Mouse (Mus musculus) lung, adult 18-20 months (tissue): Measurements from ENCODE around the gene Shb.

Experiments used
- DNase-seq, 2 experiments: peaks; one replicate each; pipeline ENCODE4 v3.0.0; 2022; ENCODE audit warnings: mixed read lengths in 2 of 2

The Shb gene

DNA sequence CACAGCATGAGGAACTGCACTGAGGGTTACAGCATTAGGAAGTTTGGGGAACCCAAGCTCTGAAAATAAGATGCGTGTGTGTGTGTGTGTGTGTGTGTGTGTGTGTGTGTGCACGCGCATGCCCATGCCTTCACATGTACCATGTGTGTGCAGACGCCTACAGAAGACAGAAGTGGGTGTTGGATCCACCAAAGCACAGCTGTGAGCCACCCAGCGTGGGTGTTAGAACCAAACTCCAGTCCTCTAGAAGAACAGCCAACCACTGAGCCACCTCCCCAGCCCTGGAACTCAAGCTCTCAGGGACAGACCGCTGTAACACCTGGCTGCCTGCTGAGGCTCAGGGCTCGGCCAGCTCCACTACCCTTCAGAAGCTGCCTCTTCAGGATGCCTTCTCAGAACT, 83.8 kb downstream of the Shb start:
- no peak for DNase-seq

GRCm38 (mm10) chr4:45447196-45447595, 85.1 kb downstream of the Shb start:
- peak; percentile 31 to 46 for DNase-seq

- no peak for DNase-seq
Measured at GRCm38 (mm10) chr4:45445235-45445634, 87.0 kb downstream of the Shb start.

DNA sequence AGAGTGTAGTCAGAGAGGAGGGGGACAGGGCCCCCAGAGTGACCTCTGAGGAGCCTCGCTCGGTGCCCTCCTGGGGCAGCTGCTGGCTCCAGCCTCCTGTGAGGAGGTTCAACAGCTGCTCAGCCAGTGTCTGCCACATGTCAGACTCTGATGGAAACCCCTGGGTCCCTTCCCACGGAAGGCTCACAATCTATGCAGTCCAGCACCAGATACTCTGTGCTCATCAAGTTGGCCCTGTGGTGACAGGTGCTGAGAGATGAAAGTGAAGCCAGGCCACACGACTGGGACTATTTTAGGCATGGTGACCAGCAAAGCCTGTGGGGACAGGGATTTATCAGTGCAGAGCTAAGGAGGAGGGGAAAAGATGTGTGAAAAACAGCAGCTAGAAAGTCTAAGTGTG, 87.5 kb downstream of the Shb start:
- DNase-seq: no peak

DNA sequence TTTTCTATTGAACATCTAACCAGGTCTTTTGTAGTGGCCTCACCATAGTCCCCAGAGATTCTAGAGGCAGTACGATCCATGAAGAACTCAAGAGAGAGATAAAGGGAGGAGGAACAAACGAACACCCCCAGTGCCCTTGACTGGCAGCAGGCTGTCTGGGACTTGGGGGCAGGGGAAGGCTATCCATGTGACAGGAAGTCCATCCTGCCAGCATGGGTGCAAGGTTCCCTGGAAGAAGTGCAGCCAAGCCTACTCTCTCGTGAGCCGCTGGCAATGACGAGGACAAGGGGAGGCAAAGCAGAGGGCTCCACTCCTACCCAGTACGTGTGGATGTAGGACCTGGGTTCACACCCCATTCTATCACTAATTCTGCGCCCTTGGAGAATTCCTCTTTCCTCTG, 88.6 kb downstream of the Shb start:
- DNase-seq: no peak

GRCm38 (mm10) chr4:45442237-45442636, 90.0 kb downstream of the Shb start:
- no peak for DNase-seq

DNA sequence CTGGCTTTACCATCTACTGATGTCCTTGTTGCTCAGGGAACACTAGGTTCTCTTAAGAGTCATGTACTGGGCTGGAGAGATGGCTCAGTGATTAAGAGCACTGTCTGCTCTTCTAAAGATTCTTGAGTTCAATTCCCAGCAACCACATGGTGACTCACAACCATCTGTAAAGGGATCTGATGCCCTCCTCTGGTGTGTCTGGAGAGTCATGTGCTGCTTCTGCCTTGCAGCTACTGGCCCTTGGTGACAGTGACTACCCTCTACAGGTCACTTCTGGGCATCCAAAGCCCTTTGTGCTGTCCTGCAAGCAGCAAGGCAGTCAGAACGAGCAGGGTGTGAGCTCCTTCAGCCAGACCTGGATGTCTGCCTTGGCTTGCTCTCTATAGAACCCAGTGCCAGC, 90.5 kb downstream of the Shb start:
- no peak for DNase-seq

GRCm38 (mm10) chr4:45439281-45439680, 93.0 kb downstream of the Shb start:
- no peak for DNase-seq

DNA sequence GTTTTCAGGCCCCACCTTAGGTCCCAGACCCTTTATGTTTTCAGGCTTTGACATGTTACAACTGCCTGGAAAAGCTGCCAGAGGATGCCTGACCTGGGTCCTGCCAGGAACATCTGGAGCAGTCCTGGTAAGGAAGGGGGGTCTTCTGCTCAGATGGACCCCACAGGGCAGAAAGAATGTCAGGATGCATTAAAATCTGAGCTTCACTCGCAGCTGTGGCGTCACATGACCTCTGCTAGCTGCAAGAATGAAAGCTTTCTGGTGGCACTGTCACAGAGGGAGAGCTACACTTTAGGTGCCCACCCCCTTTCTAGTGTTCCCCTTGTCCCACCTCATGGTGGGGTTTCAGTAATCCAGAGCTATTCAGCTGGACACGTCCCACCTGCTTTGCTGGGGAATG, 95.3 kb downstream of the Shb start:
- no peak for DNase-seq

DNA sequence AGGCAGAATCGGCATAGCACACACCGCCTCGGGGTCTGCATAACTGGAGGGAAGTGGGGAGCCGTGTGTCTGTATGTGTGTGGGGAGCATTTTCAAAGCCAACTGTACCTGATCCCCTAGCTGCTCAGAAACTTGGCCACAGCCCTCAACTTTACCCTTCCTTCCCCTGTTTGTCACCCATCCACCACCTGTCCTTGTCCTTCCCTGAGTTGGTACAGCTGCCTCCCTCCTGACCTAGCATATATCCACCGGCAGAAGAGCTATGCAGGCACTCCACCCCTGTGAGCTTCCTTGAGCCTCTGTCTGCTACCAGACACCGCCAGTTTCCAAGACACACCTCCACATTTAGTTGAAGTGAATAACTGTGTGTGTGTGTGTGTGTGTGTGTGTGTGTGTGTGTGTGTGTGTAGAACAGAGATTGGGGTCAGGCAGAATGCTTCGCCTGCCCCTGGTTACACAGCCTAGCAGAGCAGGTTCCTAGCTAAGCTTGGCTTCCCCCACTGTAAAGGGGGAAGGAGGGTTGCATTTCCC, 95.8 kb downstream of the Shb start:
- DNase-seq: no peak

DNA sequence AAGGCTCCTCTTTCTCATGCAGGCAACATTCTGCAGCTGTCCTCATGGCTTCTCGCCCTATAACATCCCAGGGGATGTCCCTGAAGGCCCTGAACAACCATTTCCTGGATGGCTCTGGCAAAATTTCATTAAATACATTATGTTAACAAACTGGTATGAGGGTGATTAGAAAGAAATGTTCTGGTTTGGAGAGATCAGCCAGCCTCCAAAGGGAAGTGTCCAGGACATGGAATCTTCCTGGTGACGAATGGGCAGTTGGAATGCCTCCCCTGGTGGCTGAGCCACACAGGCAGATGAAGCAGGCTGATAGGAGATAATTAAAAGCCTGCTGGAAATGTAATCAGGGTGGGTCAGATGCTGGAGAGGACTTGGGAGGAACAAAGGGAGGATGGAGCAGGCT, 96.4 kb downstream of the Shb start:
- no peak for DNase-seq

DNA sequence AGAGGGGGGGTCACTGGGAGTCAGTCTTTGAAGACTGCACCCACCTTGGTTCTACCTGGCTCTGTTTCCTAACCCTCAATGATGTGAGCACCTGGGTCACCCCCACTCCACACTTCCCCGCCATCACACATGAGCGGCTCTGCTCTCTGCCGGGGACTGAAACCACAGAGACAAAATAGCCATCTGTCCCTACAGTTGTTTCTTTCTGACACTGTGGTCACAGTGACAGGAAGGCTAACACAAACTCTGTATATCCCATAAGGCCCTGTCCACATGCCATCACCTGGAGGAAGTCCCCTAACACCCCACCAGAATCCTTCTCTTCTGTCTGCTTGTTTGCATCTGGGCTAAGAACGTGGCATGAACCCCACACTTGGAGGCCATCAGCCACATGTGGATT, 97.6 kb downstream of the Shb start:
- no peak for DNase-seq

- no peak for DNase-seq
Measured at GRCm38 (mm10) chr4:45434071-45434470, 98.2 kb downstream of the Shb start.

- no peak for DNase-seq
Measured at GRCm38 (mm10) chr4:45431806-45432205, 100.5 kb downstream of the Shb start.

DNA sequence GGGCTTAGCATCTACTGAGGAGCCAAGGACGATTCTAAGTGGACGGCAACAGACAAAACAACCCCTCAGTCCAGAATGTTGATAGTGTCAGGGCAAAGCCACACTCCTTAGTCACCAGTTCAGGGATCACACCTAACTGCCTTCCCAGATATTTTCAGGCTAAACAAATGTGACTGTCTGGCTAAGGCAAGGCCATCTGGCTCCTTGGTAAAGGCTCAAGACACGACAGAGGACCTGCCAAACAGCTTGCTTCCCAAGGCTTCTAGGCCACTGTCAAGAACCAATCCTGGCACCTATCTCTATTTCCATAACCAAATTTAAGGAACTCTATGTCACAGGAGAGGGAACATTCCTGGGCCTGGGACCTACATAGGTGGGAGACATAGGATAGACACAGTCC, 101.0 kb downstream of the Shb start:
- no peak for DNase-seq

DNA sequence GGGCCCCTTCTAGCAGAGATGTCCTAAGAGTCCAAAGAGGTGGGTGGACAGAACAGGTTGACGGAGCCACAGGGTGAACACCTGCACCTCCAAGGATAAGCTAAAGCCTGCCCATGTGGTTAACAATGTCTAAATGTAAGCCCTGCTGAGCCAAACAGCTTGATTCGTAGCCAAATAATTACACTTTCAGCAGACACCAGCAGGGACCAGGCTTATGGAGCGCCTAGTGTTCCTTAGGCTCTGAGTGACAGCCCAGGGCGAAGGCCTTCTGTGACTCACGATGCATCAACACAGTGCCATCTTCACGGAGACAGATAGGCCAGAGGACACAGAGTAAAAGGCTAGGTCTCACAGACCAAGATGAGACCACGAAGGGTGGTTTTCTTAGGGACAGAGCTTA, 102.8 kb downstream of the Shb start:
- DNase-seq: no peak

GRCm38 (mm10) chr4:45426724-45427457, 105.4 kb downstream of the Shb start:
- no peak for DNase-seq

DNA sequence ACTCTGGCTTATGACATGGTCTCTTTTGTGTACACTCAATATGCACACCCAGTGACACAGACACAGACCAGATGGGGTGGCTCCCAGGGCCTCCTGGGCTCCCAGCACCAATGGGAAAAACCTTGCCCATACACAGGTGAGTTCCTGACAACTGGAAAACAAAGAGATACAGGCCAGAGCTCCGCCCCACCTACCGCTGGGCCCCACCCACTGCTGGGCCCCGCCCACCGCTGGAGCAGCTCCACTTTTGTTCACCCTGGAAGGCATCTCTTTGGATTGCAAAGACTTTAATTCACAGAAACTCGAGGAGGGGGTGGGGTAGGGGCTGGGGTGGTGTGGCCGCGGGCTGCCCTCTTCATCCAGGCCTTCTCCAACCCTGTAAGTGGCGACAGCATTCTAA, 108.9 kb downstream of the Shb start:
- peak; percentile 35 to 57 for DNase-seq

- no peak for DNase-seq
Measured at GRCm38 (mm10) chr4:45422640-45423039, 109.6 kb downstream of the Shb start.

DNA sequence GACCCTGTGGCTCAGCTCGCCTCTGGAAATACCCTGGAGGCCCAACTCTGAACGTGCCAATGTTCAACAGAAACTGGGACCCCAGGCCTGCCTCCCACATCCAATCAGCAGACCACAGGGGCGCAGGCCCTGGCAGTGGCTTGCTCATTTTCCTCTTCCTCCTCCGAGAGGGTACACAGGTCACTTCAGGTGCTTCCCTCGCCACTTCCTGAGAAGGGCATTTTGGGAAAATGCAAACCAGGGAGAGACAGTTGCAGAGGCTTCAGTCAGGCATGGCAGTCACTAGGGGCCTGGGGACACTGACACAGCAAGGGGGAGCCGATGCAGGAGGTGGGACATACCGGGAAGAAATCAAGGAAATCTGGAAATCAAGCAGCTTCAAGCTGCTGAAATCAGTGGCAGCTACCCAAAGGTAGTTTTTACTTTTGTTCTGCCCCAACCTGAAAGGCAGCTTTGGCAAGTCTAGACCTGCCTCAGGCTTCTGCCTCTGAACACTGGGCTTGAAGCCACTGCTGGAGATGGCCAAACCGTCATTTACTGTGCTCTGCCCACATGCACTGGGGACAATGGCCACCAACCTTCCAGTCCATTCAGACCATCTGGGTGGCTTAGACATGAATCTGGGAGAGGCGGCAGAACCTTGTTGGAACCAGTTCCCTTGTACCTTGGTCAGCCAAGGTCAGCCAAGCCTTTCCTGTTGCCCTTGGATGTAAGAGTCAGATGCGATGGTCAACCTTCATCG, 110.6 kb downstream of the Shb start:
- DNase-seq: peak in 1 of 2 experiments; percentile 51

GRCm38 (mm10) chr4:45420733-45421132, 111.5 kb downstream of the Shb start:
- DNase-seq: no peak

GRCm38 (mm10) chr4:45419051-45419450, 113.2 kb downstream of the Shb start:
- DNase-seq: no peak

- DNase-seq: peak; percentile 60 to 72
Measured at GRCm38 (mm10) chr4:45418229-45418950, 113.9 kb downstream of the Shb start.

- DNase-seq: no peak
Measured at GRCm38 (mm10) chr4:45416314-45416713, 116.0 kb downstream of the Shb start.
